Mouse (Mus musculus) cerebral cortex, adult 2 months (tissue): Measurements from ENCODE around the gene Gnl3l.

Experiments used
- WGBS: fragments of 180-500 bp; shearing (Covaris S2); methylation state at CpG from one replicate; pipeline ENCODE4 v1.1.7; 2018; 5-methylcytosine and 5-hydroxymethylcytosine counted together

Gnl3l gene

DNA sequence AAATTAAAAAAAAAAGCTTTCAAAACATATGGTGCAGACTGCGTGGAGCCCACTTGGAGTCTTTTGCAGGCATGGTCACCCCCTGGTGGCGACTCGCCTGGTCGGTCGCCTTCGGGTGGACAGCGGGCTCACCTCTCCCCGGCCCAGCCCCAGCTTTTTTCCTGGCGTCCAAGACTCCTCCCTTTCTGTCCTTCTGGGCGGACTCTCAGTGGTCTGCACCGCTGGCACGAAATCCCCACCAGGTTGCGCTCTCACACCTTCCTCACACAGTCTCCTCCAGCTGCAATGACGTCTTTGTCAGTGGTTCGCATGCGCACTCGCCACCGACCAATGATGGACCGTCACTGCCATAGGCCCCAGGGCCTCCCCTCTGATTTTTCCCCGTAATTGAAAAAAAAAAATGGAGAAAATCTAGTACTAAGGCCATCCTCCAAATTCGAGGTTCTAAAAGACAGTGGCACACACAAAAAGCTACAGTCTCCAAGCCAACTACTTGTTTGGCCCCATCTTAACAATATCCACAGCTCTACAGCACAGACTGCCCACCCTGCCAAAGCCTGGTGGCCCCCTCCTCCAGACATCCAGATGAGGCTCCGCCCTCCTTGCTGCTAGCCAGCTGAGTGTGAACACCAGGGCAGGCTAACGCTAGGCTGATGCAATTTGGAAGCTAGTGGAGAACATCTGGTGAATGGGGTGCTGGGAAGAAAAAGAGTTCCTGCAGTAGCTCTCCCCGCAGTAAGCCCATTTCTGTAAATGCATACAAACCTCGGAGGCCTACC, 60.4 kb downstream of the Gnl3l start:
- 11% methylated on average over 25 of the region's 25 CpGs for WGBS

DNA sequence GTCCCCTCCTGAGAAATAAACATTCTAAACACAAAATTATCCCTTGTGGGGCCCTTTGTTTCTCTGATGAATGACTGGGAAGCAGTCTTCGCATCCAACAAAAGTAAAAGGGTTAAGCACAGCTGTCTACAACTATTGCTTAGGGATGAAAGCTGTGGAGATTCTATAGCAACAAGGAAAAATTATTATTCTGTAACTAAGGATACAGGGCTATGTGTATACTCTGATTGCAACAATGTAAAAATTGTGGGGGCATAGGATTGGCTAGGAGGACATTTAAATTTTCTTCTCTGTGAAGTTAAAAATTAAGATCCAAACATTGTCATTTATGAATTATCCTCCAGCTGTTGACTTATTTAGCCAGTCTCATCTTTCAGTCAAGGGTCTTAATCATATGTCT, 61.1 kb downstream of the Gnl3l start:
- 59% methylated on average over 1 of the region's 1 CpGs for WGBS

DNA sequence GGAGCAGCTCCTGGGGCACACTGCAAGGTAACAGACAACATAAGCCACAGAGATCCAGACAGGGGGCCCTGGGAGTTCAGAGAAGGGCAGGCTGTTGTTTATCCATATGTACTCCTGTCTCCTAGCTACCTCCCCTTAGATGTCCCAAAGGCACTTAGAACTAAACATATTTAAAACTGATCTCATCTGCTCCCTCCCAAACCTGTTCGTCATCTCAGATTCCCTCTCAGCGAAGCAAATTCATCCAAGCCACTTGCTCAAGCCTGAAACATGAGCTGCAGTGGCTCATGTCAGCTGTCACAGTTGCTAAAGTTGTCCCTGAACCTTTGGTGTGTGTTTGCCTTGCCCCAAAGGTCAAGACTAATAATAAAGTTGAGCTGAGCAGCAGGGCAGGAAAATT, 61.7 kb downstream of the Gnl3l start:
- WGBS: 85% methylated on average over 2 of the region's 2 CpGs

DNA sequence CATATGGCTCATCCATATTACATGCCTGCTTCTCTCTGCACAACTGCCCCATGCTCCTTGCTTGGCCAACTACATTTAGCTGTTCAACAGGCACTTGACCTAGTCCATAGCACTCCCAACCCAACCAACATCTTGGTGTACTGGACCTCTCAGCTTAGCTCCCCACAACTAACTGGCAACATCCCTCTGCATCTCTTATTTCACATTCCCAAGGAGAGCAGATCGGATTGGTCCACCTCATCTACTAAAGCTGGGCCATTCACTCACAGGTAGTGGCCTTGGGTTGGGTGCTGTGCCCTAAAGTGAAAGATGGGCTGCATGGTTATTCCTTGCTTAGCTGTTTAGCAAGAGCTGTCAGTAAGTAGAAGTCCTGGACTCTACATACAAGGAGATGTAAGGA, 62.4 kb downstream of the Gnl3l start:
- 77% methylated on average over 1 of the region's 1 CpGs for WGBS
